Mouse (Mus musculus) midbrain, embryonic 16.5 days (tissue): ENCODE measurements at regions not wholly inside any gene's neighbourhood (a gene's known extent, or its start where the extent isn't known, plus 50 kb on each side); places are given as distances from the start of the nearest gene placed in this dataset.

Experiments
- ATAC-seq: fragments of 200-750 bp; cut with Nextera tagmentation; 2 replicates; pipeline ENCODE4 v1.8.0; 2017; ENCODE audit warnings: moderate TSS enrichment
- H3K27ac ChIP-seq: fragments of 300-500 bp; sonication (generic); 2 replicates; pipeline ENCODE4 v1.5.1; 2014; ENCODE audit warnings: mild to moderate bottlenecking, low read length, mixed read lengths
- H3K27me3 ChIP-seq: fragments of 300-500 bp; sonication (generic); 2 replicates; pipeline ENCODE4 v1.6.1; 2014; ENCODE audit warnings: low read depth, low read length, mixed read lengths; ENCODE audit not compliant: control insufficient read depth, insufficient read depth
- H3K36me3 ChIP-seq: fragments of 300-500 bp; sonication (generic); 2 replicates; pipeline ENCODE4 v1.6.1; 2014; ENCODE audit warnings: mild to moderate bottlenecking, low read length, moderate library complexity, mixed read lengths; ENCODE audit not compliant: control insufficient read depth, insufficient read depth
- H3K4me1 ChIP-seq: fragments of 300-500 bp; sonication (generic); 2 replicates; pipeline ENCODE4 v1.6.1; 2014; ENCODE audit warnings: mild to moderate bottlenecking, low read length, mixed read lengths; ENCODE audit not compliant: control insufficient read depth, insufficient read depth
- H3K4me2 ChIP-seq: fragments of 300-500 bp; sonication (generic); 2 replicates; pipeline ENCODE4 v1.6.1; 2014; ENCODE audit warnings: mild to moderate bottlenecking, low read length, mixed read lengths
- H3K4me3 ChIP-seq: fragments of 300-500 bp; sonication (generic); 2 replicates; pipeline ENCODE4 v1.5.1; 2014; ENCODE audit warnings: low read depth, mild to moderate bottlenecking, low read length, moderate library complexity, mixed read lengths
- H3K9ac ChIP-seq: fragments of 300-500 bp; sonication (generic); 2 replicates; pipeline ENCODE4 v1.6.1; 2014; ENCODE audit warnings: low read depth, low read length, mixed read lengths
- H3K9me3 ChIP-seq: fragments of 300-500 bp; sonication (generic); replicated peaks from 2 replicates; pipeline ENCODE4 v1.6.1; 2014; ENCODE audit warnings: mild to moderate bottlenecking, low read length, mixed read lengths; ENCODE audit not compliant: control insufficient read depth, poor library complexity, severe bottlenecking
- WGBS: fragments of 180-500 bp; shearing (Covaris S2); extraction: QIAGEN DNeasy Blood & Tissue Kit; methylation state at CpG from one replicate; pipeline ENCODE4 v1.1.7; 2014; 5-methylcytosine and 5-hydroxymethylcytosine counted together

GRCm38 (mm10) chr7:98783954-98784353 lies 51.0 kb upstream of the Wnt11 start:
- H3K4me1 ChIP-seq: peaks cover 14% of the 10 kb centered on the region
- no peaks in the 10 kb centered on the region for H3K36me3 ChIP-seq
- peak; percentile 72 for ATAC-seq
- WGBS: 9% methylated on average over 7 of the region's 7 CpGs
- H3K9me3 ChIP-seq: no peaks in the 10 kb centered on the region
- H3K27me3 ChIP-seq: no peaks in the 10 kb centered on the region
- H3K4me3 ChIP-seq: no peak overlapping the region
- no peak overlapping the region for H3K4me2 ChIP-seq
- peak overlapping the region; percentile 38; the same call in 1 of the 2 replicates for H3K9ac ChIP-seq
- H3K27ac ChIP-seq: peak overlapping the region; percentile 51

- no peaks in the 10 kb centered on the region for H3K27me3 ChIP-seq
- ATAC-seq: peak; percentile 57; the same call in 1 of the 2 replicates
- H3K4me3 ChIP-seq: no peak overlapping the region
- H3K27ac ChIP-seq: peak overlapping the region; percentile 51
- peaks cover 14% of the 10 kb centered on the region for H3K4me1 ChIP-seq
- peak overlapping the region; percentile 38; the same call in 1 of the 2 replicates for H3K9ac ChIP-seq
- 42% methylated on average over 15 of the region's 15 CpGs for WGBS
- no peaks in the 10 kb centered on the region for H3K9me3 ChIP-seq
- no peaks in the 10 kb centered on the region for H3K36me3 ChIP-seq
- H3K4me2 ChIP-seq: no peak overlapping the region
Observed at GRCm38 (mm10) chr7:98784369-98784931, 50.5 kb upstream of the Wnt11 start.
